Mouse (Mus musculus): ENCODE data around the gene Vash2.
A peak's percentile ranks its signal among the peaks of the same experiment; 100 is the strongest.

The Vash2 gene

DNA sequence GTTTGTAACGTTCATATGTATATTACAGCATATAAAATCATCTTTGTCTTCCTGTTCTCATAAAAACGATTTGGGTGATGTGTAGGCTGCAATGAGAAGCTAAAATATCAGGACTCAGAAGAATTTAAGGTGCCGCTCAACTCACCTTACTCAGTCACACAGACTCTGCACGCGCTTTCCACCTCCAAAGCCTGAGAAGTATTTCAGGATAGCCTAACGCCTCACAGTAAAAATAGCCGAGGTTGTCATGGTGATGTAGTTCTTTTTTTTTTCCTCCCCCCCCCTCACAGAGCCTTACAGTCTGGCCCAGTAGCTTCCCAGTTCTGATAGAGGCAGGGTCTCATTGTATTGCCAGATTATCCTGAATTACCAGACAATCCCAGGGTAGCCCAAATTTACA lies 60.2 kb downstream of the Vash2 start:
- no peak for DNase-seq

DNA sequence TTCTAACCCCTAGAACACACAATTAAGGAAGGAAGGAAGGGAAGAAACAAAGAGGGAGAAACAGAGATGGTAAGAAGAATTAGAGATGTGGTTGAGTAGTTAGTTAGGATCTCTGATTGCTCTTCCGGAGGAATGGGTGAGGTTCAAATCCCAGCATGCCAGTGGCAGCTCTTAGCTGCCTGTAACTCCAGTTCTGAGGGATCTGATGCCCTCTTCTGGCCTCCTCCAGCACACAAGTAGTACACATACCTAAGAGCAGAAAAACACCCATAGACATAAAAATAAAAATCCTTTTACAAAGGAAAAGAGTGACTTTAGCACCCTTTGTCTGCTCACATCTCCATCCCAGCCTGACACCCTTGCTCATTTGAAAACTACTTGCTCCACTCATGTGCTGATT lies 66.5 kb downstream of the Vash2 start:
- no peak for DNase-seq

DNA sequence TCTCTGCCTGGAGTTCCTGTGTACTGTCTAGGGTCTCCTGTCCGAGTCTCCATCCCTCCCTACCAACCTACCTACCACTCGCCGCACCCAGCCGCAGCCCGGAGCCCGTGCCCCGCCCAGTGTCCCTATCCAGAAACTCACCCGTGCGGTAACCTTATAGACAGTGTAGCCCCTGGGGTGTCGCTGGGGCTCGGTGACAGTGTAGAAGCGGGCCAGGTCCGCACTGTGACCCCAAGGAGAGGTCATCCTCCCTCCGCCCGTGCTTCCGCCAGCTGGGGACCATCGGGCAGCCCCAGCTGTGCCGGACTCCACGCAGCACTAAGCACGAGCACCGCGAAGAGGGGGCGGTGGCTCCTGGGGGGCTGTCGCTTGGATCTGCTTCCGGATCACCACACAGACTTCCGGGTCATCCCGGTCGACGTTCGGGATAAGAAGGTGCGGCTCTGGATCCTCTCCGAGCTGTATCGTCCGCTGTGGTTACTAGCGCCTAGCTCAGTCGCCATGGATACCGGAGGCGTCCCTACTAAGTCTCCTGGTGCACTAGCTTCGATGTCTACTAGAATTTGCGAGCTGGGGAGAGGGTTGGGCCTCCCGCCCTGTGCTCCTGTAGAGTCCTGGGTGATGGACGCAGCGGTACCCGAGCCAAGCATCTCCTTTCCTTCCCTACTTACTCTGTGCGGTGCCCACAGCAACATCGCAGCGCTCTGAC lies 67.5 kb downstream of the Vash2 start, which contains the start of gene Rps6kc1:
Rps6kc1 (minus strand) TSS at position 356 of the 709 bp plus-strand sequence.
- peak; percentile 72 for DNase-seq

DNA sequence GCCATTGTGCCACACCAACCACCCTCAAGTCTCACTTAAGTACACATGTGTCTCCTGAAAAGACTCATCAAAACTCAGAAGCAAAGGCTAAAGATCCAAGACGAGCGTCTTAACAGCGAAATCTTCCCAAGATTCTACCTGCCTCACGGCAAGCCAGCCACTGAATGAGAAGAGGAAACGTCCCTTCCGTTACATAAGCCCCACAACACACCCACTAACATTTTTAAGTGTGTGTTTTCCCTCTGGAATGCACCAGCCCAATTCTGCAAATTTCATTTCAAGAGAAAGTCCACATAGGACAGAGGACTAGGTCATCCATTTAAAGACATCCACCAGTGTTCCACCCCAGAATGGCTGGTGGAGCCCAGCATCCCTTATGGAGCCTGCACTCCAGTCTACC lies 68.3 kb downstream of the Vash2 start:
- DNase-seq: no peak

DNA sequence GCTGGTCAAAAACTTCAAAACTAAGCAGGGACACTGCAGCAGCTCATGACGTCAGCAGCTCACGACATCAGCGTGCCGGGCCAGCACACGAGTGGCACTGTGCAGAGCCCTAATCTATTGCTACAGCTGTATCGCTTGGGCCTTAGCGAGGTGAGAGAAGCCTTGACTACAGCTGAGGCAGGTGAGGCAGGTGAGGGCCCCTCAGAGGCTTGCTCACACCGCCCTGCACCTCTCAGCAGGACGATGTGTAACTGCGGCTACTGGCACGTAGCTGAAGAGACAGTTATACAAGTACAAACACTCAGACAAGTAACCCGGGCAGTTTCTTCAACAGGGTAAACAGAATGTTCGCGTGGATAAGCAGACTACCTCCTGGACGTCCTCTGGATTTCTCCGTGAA lies 74.4 kb downstream of the Vash2 start:
- DNase-seq: no peak

DNA sequence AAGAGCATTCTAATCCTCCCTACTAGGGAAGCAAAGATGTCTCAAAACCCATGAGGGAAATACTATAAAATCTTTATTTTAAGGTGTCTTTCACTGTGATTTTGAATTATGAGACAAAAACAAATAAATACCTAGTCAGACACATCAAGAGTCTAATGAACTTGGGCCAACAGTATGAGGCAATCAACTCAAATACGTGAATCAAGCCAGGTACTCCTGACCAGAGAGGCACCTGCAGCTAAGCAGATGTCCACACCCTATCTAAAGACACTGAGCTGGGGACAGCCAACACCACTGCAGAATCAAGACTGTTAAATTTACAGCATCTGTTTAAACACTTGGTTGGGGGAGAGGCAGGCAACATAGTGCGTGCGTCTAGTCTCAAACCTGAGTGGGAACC lies 75.0 kb downstream of the Vash2 start:
- DNase-seq: no peak

DNA sequence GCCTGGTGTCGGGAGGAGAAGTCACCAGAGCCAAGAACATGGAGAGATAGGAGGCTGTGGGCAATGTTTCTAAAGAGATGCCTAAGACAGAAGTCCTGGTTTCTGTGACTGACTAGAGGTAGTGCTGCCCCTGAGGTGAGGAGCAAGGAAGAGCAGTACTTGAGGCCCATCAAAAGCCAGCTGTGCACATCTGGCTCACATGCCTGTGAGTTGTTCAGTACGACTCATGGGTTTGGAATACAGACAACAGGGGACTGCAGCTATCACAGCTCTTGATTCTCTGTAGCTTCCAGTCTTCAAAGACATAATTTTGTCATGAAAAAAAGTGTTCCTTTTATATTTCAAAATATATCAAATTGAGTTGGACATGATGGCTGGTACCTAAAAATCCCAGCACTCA lies 78.0 kb downstream of the Vash2 start:
- no peak for DNase-seq

DNA sequence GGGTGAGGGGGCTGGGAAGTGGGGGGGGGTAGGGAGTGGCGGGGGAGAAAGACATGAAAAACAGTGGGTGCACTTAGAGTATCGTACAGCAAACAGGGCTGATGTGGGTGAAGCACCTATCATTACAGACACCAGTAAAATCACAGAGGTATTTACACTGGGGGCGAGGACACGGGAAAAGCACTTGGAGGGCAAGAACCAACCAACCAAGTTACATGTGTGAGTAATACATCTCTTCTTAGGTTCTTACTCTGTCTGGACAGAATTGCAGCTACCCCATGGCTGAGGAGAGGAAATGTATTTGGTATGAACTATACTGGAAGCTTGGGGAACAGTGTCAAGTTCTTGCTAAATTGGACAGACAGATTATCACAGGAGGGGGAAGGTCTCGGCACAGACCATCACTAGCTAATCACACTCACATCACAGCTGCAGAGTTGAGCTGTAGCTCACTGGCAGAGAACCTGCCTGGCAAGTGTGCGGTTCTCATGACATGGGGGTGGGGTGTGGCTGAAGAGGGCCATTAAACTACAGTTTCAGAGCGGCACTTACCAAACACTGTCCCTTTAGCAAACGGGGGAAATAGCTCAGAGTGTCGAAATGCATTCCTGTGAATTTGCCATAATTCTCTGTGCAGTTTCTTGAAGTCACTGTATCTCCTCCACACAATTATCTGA lies 80.1 kb downstream of the Vash2 start:
- no peak for DNase-seq

DNA sequence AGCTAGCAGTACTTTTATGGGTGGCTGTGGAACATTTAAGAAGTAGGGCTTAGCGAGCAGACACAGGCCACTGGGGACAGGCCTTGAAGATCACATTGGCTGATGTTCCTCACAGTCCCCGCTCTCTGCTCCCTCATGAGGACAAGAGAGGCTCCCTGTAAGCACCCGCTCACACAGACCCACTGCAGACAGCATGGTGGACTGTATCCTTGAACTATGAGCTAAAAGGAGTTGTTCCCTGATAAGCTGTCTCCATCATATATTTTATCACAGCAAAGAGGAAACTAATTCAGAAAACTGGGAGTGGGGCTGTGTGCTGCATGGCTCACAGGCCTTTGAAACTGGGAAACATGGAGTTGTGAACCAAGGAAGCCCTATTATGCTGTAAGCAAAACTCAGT lies 80.9 kb downstream of the Vash2 start:
- no peak for DNase-seq

Data from thymus, postnatal 14 days (tissue).